Mouse (Mus musculus): ENCODE data around the gene Whrn. TPM values are rescaled to one million over a fixed set of nuclear protein-coding genes. Genes with fewer than 3 reads are reported as not detected.

Whrn gene
- total RNA-seq (2021): 10 to 100 TPM; 41.5 to 50.6 TPM

GRCm38 (mm10) chr4:63495915-63496278 is at the start of gene Whrn:
Gene Whrn, minus strand, starts transcription at chr4:63495991.
- intact Hi-C loops (cut with DNase I): loop anchor here (5.0 kb wide), 2 partner anchors 46 to 79 kb away; partner anchors contain the start of gene Atp6v1g1

DNA sequence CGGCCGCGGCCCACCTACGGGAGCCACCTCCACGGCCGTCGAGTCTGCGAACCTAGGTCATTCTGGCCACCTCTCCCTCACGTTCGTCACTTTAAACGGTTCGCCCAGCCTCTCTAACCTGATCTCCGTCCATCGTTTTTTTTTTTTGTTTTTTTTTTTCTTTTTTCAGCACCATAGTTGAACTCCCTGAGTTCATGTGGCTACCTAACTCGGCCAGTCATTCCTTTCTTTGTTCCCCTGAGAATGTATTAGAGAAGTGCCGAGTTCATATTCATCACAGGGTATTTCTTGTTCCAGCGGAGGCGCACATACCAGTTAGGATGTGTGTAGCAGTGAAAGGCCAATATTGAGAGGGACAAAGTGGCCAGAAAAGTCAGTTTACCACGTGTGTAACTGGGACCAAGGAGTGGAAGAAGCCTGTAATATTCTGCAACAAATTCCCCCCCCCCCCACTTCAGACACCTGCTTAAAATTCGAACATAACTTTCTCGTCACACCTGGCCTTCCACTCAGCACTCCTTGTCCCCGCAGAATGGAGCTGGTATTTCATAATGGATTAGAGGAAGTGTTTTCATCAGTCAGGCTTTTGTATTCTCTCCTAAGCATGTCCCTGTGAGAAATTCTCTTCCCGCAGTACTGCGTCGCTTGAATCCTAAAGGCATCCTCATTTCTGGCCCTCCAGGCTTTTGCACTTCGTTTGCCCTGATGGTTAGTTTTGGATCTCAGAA is 49.6 kb upstream of the Whrn start:
- intact Hi-C loops (cut with DNase I): loop anchor here (2.0 kb wide), 1 partner anchor 13 kb away; the partner anchor contains the start of gene Tmem268
- no peak for DNase-seq (ENCODE audit: low spot score in 2 of 2)

More at GRCm38 (mm10) chr4:63495915-63496278, at the start of gene Whrn:
- peak; percentile 41 to 59 for DNase-seq (ENCODE audit: low spot score in 2 of 2)

DNA sequence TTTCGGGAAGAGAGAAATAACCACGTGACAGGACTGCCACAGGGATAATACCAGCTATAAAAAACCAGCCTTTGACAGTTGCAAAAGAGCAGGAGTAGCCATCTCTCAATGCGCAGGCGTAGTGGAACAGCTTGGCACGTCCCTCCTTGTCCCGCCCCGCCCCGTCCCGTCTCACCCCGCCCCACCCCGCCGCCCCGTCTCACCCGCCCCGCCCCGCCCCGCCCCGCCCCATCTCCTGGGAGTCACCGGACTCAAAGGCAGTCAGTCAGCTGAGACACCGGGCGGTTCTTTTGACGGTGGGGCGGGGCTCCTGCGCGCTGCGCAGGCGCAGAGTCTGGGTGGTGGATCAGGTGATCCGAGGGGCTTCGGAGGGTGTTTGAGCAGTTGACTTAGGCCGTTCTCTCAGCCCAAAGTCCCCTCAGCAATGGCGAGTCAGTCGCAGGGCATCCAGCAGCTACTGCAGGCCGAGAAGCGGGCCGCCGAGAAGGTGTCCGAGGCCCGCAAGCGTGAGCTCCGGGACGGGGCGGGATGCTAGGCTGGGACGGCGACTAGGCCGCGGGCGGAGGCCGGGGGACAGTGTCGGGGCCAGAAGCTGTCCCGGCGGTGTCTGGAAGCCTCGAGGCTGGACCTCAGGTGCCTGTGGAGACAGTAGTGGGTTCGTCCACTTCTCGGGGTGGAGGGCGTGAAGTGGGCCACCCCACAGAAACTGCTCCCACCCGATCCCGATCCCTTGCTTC is 48.9 kb upstream of the Whrn start, which contains the start of gene Atp6v1g1:
TSS of gene Atp6v1g1 (plus strand) at position 279 of the 737 bp plus-strand sequence.
- peak; percentile 93 to 95 for DNase-seq (ENCODE audit: low spot score in 2 of 2)
- intact Hi-C loops (cut with DNase I): loop anchor here (2.0 to 5.0 kb wide), 2 partner anchors 14 to 47 kb away; partner anchors contain the start of genes Tmem268 and Whrn

GRCm38 (mm10) chr4:63543746-63544493 is 48.1 kb upstream of the Whrn start:
- peak in 1 of 2 experiments; percentile 34 for DNase-seq (ENCODE audit: low spot score in 2 of 2)
- intact Hi-C loops (cut with DNase I): loop anchor here (2.0 to 5.0 kb wide), 2 partner anchors 15 to 47 kb away; partner anchors contain the start of genes Tmem268 and Whrn

DNA sequence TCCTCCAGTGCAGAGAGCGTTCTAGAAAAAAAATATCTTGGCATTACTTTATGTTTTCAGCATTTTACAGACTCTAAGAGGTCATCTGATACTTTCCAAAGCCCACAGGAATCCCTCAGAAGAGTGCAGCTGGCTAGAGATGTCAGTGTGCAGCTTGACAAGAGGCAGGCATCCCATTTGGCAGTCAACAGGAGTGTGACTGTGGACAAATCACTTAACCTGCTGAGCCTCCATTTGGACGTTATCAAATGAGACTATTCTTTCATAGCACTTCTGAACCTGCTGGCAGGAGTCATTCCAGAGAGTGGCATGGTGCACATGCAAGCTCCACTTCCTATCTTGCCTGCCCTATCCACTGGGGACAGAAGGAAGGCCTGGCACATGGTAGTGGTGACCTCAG is 46.4 kb upstream of the Whrn start:
- intact Hi-C loops (cut with DNase I): loop anchor here (5.0 kb wide), 1 partner anchor 45 kb away; the partner anchor contains the start of gene Whrn
- no peak for DNase-seq (ENCODE audit: low spot score in 2 of 2)

- no peak for DNase-seq (ENCODE audit: low spot score in 2 of 2)
- intact Hi-C loops (cut with DNase I): no loop called here
Observed at GRCm38 (mm10) chr4:63537602-63538001, 41.8 kb upstream of the Whrn start.

DNA sequence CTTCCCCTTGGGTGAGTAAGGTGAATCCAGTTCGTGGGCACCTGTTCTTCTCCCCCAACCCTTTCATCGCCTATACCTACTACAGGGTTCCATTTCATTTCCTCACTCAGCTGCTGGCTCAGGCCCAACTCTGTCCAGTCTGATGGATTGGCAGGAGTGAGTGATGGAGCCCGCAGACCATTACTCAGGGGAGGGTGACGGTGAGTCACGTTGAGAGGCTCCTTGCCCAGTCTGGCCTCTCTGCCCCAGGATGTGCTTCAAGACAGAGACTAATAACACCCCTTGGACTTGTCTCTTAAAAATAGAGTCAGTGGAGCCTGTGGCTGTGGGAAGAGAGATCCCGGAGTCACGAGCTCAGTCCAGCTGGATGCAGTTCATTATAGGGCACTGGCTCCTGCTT is 34.6 kb upstream of the Whrn start:
- DNase-seq (ENCODE audit: low spot score in 2 of 2): no peak
- intact Hi-C loops (cut with DNase I): no loop called here

DNA sequence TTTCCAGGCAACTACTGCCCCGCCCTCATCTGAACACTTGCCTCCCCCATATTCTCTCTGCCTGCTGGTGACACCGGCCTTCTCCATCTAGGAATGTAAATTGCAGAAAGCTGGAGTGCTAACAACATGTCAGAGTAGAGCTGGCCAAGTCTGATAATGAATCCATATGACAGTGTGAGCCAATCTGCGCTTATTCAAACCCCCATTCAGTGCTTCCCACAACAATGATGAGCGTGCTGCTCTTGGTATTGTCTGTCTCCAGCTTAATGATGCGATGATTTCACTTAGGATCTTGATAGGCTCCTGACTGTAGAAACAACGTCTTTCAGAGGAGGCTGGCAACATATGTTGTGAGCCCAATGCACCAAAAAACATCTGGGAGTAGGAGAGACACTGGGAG is 33.2 kb upstream of the Whrn start:
- intact Hi-C loops (cut with DNase I): no loop called here
- peak; percentile 54 to 64 for DNase-seq (ENCODE audit: low spot score in 2 of 2)

DNA sequence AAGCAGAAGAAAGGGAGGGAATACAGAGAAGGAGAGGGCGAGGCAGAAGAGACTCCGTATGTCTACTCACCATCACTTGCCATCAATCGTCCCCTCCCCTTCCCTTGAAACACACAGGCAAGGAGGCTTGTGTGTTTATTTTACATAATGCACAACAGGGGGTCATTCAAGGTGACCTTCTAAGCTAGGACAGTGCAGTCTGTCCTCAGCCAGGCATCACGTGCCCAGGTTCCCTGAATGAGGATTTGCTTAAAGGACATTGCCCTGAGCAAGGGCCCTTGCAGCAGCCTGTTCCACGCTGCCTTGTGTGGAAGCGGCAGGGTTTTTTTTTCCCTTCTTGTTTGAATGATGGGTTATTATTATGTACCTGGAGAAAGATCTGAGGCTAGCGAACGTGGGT is 29.7 kb upstream of the Whrn start:
- intact Hi-C loops (cut with DNase I): no loop called here
- no peak for DNase-seq (ENCODE audit: low spot score in 2 of 2)

- no peak for DNase-seq (ENCODE audit: low spot score in 2 of 2)
- intact Hi-C loops (cut with DNase I): no loop called here
Observed at GRCm38 (mm10) chr4:63521813-63522419, 26.1 kb upstream of the Whrn start.

- intact Hi-C loops (cut with DNase I): no loop called here
- no peak for DNase-seq (ENCODE audit: low spot score in 2 of 2)
Observed at GRCm38 (mm10) chr4:63515021-63515420, 19.2 kb upstream of the Whrn start.

DNA sequence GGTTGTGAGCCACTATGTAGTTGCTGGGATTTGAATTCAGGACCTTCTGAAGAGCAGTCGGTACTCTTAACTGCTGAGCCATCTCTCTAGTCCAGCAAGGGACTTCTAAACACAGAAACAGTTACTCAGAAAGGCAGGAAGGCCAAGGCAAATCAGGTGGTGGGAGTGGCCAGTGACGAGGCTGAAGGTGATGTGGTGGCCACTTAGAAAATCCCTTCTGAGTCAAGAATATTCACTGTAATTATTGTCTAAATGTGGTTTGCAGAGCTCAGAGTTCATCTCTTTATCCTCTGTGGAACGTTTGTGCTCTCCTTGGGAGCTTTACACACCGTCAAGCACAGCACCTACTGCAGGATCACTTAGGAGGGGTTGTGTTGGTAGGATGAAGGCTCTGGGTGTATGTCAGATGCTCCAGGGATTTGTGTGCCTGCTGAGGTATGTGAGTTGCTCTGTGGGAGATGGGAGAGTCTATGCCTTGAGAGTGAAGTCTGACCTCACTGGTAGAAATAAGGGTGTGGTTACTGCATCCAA is 18.7 kb upstream of the Whrn start:
- intact Hi-C loops (cut with DNase I): no loop called here
- no peak for DNase-seq (ENCODE audit: low spot score in 2 of 2)

GRCm38 (mm10) chr4:63512921-63513320 is 17.1 kb upstream of the Whrn start:
- DNase-seq (ENCODE audit: low spot score in 2 of 2): no peak
- intact Hi-C loops (cut with DNase I): no loop called here

DNA sequence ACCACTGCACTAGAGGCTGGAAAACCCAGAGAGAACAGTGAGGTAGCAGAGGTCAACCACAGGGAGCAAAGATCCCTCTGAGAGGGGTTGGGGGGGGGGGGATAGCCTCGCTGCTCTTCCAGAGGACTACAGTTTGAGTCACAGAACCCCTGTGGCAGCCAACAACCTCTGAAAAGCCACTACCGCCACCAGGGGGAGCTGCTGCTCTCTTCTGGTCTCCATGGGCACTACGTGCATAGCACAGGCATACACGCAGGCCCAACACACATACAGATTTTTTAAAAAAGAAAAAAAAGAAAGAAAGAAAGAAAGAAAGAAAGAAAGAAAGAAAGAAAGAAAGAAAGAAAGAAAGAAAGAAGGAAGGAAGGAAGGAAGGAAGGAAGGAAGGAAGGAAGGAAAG is 12.4 kb upstream of the Whrn start:
- intact Hi-C loops (cut with DNase I): loop anchor here (5.0 kb wide), 1 partner anchor 334 kb away; no protein-coding TSS in a partner anchor
- peak; percentile 46 to 49 for DNase-seq (ENCODE audit: low spot score in 2 of 2)

DNA sequence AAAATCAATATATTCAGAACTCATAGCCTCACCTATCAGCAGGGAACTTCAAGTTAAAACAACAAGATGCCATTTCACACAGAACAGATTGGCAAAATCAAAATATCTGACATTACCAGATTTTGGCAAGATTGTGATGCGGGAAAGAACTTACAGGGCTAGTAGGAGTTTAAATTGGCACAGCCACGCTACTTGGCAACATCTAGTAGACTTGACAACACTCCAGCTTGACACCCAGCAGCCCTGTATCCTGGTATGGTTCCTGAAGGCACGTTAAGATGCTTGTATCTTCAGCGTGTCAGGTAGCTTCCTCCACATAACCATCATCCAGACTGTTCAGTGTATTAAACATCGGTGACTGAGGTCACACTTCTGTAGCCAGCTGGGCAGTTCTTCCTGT is 11.7 kb upstream of the Whrn start:
- intact Hi-C loops (cut with DNase I): loop anchor here (5.0 kb wide), 1 partner anchor 335 kb away; no protein-coding TSS in a partner anchor
- no peak for DNase-seq (ENCODE audit: low spot score in 2 of 2)

- no peak for DNase-seq (ENCODE audit: low spot score in 2 of 2)
Observed at GRCm38 (mm10) chr4:63503949-63504348, 8.2 kb upstream of the Whrn start.

GRCm38 (mm10) chr4:63501050-63501449 is 5.3 kb upstream of the Whrn start:
- intact Hi-C loops (cut with DNase I): no loop called here

More at GRCm38 (mm10) chr4:63503949-63504348, 8.2 kb upstream of the Whrn start:
- intact Hi-C loops (cut with DNase I): no loop called here

GRCm38 (mm10) chr4:63498346-63498745 is 2.6 kb upstream of the Whrn start:
- intact Hi-C loops (cut with DNase I): loop anchor here (5.0 kb wide), 2 partner anchors 44 to 81 kb away; partner anchors contain the start of gene Atp6v1g1
- no peak for DNase-seq (ENCODE audit: low spot score in 2 of 2)

More at GRCm38 (mm10) chr4:63501050-63501449, 5.3 kb upstream of the Whrn start:
- no peak for DNase-seq (ENCODE audit: low spot score in 2 of 2)

DNA sequence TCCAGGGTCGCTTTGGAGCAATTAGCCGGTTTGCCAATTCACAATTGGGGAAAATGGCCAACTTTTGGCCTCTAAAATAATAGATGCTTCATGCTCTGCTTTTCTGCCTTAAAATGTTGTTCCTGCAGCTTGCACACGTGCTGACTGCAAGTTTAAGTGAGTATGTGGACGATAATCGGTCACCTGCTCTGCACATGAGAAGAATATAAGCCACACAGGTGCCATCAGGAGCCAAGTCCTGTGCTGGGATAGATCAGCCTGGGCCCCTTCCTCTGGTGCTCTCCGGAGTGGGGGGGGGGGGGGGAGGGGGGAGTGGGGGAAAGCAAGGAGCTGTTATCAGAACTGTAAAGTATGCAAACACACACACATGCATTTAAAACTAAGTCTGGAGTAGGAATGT is 521 bp upstream of the Whrn start:
- no peak for DNase-seq (ENCODE audit: low spot score in 2 of 2)

More for the DNA sequence above, 521 bp upstream of the Whrn start:
- intact Hi-C loops (cut with DNase I): loop anchor here (5.0 kb wide), 2 partner anchors 46 to 79 kb away; partner anchors contain the start of gene Atp6v1g1
